Mouse (Mus musculus): ENCODE data around the gene Stxbp5.

The Stxbp5 gene

GRCm38 (mm10) chr10:9733861-9734260 lies 167.0 kb downstream of the Stxbp5 start:
- DNase-seq, result no peak

- DNase-seq, result no peak
These were observed 168.7 kb downstream of the Stxbp5 start for GRCm38 (mm10) chr10:9732065-9732749.

- no peak for DNase-seq
These were observed 178.2 kb downstream of the Stxbp5 start for GRCm38 (mm10) chr10:9722519-9723303.

- no peak for DNase-seq
These were observed 180.9 kb downstream of the Stxbp5 start for GRCm38 (mm10) chr10:9720027-9720426.

- DNase-seq, result no peak
These were observed 182.8 kb downstream of the Stxbp5 start for GRCm38 (mm10) chr10:9718086-9718485.
